Mouse (Mus musculus) forebrain, embryonic 13.5 days (tissue): Measurements from ENCODE around the gene Fastkd2. TPM values are rescaled to one million over a fixed set of nuclear protein-coding genes. Genes with fewer than 3 reads are reported as not detected.

ENCODE experiments used
- ATAC-seq: fragments of 200-750 bp; cut with Nextera tagmentation; 2 replicates; pipeline ENCODE4 v1.8.0; 2017
- H3K27ac ChIP-seq: fragments of 300-500 bp; sonication (generic); 2 replicates; pipeline ENCODE4 v1.5.1; 2015; ENCODE audit warnings: inconsistent platforms, mild to moderate bottlenecking, moderate library complexity
- H3K27me3 ChIP-seq: fragments of 300-500 bp; sonication (generic); 2 replicates; pipeline ENCODE4 v1.6.1; 2015; ENCODE audit warnings: mild to moderate bottlenecking, inconsistent platforms
- H3K36me3 ChIP-seq: fragments of 300-500 bp; sonication (generic); 2 replicates; pipeline ENCODE4 v1.6.1; 2015; ENCODE audit warnings: mild to moderate bottlenecking, inconsistent platforms; ENCODE audit not compliant: poor library complexity, severe bottlenecking
- H3K4me1 ChIP-seq: fragments of 300-500 bp; sonication (generic); 2 replicates; pipeline ENCODE4 v1.6.1; 2015; ENCODE audit warnings: inconsistent platforms
- H3K4me2 ChIP-seq: fragments of 300-500 bp; sonication (generic); 2 replicates; pipeline ENCODE4 v1.6.1; 2015; ENCODE audit warnings: inconsistent platforms, mild to moderate bottlenecking, moderate library complexity
- H3K4me3 ChIP-seq: fragments of 300-500 bp; sonication (generic); 2 replicates; pipeline ENCODE4 v1.5.1; 2015; ENCODE audit warnings: mild to moderate bottlenecking, inconsistent platforms
- H3K9ac ChIP-seq: fragments of 300-500 bp; sonication (generic); 2 replicates; pipeline ENCODE4 v1.6.1; 2015; ENCODE audit warnings: mild to moderate bottlenecking, inconsistent platforms
- H3K9me3 ChIP-seq: fragments of 300-500 bp; sonication (generic); replicated peaks from 2 replicates; pipeline ENCODE4 v1.6.1; 2016; ENCODE audit warnings: inconsistent platforms
- WGBS: fragments of 180-500 bp; shearing (Covaris S2); methylation state at CpG from one replicate; pipeline ENCODE4 v1.1.7; 2015; 5-methylcytosine and 5-hydroxymethylcytosine counted together
- polyA plus RNA-seq: library from polyadenylated mRNA; unstranded; fragments of >200 nt; fragmentation: Nextera tagmentation; extraction: Ambion mirVana; gene quantifications from 2 replicates; pipeline ENCODE4 v1.2.1, GENCODE M21; 2015

The Fastkd2 gene
- 43.3 and 50.8 TPM in 2 replicates for polyA plus RNA-seq

DNA sequence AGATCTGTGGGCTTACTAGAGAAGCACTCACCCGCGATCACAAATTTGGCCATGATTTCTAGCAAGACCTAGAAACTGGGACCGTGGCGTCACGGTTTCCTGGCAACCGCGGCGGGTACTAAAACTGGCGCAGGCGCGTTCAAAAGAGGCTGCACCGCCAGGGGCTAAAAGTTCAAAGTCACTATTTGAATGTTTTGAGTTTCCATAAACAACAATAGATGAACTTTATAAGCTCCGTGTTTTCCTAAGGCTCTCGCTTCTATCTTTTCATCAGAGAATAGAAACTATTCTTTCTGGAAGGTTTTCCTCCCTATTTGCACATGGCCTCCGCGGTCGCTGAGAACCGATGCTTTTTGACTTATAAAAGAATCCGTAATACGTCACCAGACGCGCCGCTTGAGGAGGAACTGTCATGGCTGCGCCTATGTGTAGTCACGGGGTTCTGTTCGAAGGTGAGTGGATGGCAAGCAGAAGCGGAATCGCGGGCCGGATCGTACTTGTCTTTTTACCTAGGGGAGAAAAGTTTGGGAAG lies at the start of gene Fastkd2, which contains the start of gene Mdh1b:
Gene Fastkd2, plus strand, starts transcription at position 375 of the 532 bp plus-strand sequence.
Gene Mdh1b, minus strand, starts transcription at position 79 of the 532 bp plus-strand sequence.
- Histone ChIP-seq H3K27ac (no peak within 1 kb of the TSS), H3K9ac (peak within 1 kb of the TSS; percentile 73), H3K4me1 (peaks cover 26% of the 10 kb centered on the region), H3K4me2 (peak within 1 kb of the TSS; percentile 66), H3K9me3 (no peaks in the 10 kb centered on the region), H3K4me3 (peak within 1 kb of the TSS; percentile 72), H3K27me3 (no peaks in the 10 kb centered on the region), H3K36me3 (no peaks in the 10 kb centered on the region)
- under 1% methylated on average over 31 of the region's 31 CpGs for WGBS
- peak; percentile 98 for ATAC-seq

DNA sequence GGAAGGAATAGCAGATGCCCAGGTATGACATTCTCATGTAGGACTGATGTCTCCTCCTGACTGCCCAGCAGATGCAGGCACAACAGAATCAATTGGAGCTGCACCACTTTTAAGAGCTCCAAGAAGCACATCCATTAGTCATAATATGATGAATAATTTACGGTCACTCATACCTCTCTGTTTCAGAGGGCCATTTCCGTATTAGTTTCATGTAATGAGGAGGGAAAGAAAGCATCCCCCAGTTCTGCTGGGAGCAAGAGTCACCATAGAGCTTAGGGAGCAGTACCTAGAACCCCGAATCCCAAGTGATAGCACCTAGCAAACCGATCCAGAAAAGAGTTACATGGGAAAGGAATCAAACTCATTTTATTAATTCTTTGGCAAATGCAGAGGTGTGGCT lies 43.6 kb upstream of the Fastkd2 start, which contains the start of gene Dytn:
Gene Dytn, minus strand, starts transcription at position 101 of the 400 bp plus-strand sequence.
- 90% methylated on average over 4 of the region's 4 CpGs for WGBS
- no peaks in the 10 kb centered on the region for H3K9me3 ChIP-seq
- no peaks in the 10 kb centered on the region for H3K4me1 ChIP-seq
- H3K4me2 ChIP-seq, result no peak within 1 kb of the TSS
- H3K4me3 ChIP-seq, result no peak within 1 kb of the TSS
- no peaks in the 10 kb centered on the region for H3K27me3 ChIP-seq
- no peaks in the 10 kb centered on the region for H3K36me3 ChIP-seq
- H3K9ac ChIP-seq, result no peak within 1 kb of the TSS
- no peak for ATAC-seq
- no peak within 1 kb of the TSS for H3K27ac ChIP-seq

DNA sequence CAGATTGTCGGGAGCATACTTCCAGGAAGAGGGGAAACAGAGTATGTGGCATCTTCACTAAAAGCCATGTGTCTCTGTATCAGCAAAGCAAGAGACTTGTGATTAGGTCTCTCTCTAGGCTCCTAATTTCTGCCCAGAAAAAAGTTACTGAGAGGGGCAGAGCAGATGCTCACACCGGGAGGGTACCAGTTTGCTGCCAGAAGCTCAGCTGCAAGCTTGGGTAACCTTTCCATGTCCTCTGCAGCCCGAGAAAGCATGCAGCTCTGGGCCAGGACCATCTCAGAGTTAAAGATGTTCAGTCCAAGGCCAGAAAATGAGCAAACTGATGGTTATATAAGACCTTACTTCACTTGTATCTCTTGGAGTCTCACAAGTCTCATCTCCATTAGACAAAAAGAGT lies 33.6 kb upstream of the Fastkd2 start:
- Histone ChIP-seq H3K4me2 (no peak overlapping the region), H3K9me3 (no peaks in the 10 kb centered on the region), H3K4me3 (no peak overlapping the region), H3K36me3 (no peaks in the 10 kb centered on the region), H3K27ac (no peak overlapping the region), H3K27me3 (no peaks in the 10 kb centered on the region), H3K9ac (no peak overlapping the region), H3K4me1 (no peaks in the 10 kb centered on the region)
- ATAC-seq, result no peak
- WGBS, result 91% methylated on average over 3 of the region's 3 CpGs

DNA sequence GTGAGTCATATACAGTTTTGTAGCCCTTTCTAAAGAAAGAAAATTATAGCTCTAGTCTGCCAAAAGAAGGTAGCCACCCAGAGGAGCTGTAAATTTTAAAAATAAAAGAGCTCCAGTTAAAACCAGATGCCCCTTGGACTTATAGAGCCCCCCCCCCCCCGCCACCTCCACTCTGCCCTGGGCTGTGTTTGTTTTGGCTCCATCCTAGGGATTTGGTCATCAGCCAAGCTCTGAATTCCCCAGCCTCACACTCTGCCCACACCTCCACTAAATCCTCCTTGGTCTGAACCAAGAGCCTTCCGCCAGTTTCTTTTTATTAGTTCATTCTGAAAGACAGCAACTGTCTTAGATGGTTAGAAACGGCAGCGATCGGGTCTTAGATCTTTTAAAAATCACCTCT lies 24.7 kb upstream of the Fastkd2 start:
- no peak overlapping the region for H3K4me2 ChIP-seq
- H3K4me3 ChIP-seq, result no peak overlapping the region
- 73% methylated on average over 5 of the region's 5 CpGs for WGBS
- ATAC-seq, result no peak
- H3K27ac ChIP-seq, result no peak overlapping the region
- H3K36me3 ChIP-seq, result no peaks in the 10 kb centered on the region
- H3K9ac ChIP-seq, result no peak overlapping the region
- H3K27me3 ChIP-seq, result no peaks in the 10 kb centered on the region
- H3K9me3 ChIP-seq, result no peaks in the 10 kb centered on the region
- no peaks in the 10 kb centered on the region for H3K4me1 ChIP-seq

DNA sequence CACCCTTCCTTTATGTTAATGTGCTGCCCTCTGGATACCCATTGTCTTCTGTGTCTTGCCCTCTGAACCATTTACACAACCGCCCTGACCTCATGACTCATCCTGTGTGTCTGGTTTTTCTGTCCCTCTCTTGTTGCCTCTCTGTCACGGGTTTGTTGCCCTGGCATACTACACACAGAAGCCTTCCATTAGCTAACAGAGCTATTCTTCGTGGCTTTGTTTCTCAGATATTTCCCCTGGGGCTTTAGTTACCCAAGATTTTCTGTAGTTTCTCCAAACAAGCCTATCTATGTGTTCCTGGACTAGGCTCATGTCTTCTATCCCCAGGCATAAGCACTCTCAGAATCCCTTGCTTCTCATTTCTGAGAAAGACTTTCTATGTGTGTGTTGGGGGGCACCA lies 21.5 kb upstream of the Fastkd2 start:
- Histone ChIP-seq H3K4me3 (no peak overlapping the region), H3K27ac (no peak overlapping the region), H3K4me2 (no peak overlapping the region), H3K27me3 (no peaks in the 10 kb centered on the region), H3K9ac (no peak overlapping the region), H3K4me1 (no peaks in the 10 kb centered on the region), H3K36me3 (no peaks in the 10 kb centered on the region), H3K9me3 (no peaks in the 10 kb centered on the region)
- ATAC-seq, result no peak
- WGBS, result 85% methylated on average over 3 of the region's 3 CpGs

DNA sequence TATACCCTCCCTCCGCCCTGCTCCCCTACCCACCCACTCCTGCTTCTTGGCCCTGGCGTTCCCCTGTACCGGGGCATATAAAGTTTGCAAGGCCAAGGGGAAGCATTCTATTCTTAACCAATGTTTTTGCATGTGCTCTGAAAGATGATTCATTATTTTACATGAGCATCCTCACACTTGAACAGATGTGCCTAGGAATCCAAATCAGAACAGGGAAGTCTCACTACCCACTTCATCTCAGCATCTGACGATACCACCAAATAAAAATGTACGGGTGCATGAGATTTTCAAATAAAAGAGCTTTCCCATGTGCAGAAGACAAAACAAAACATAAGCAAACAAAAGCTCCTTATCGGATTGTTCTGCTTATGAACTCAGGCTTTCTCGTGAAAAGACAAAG lies 10.3 kb upstream of the Fastkd2 start:
- no peaks in the 10 kb centered on the region for H3K9me3 ChIP-seq
- H3K36me3 ChIP-seq, result no peaks in the 10 kb centered on the region
- ATAC-seq, result no peak
- WGBS, result 72% methylated on average over 7 of the region's 7 CpGs
- no peak overlapping the region for H3K27ac ChIP-seq
- no peak overlapping the region for H3K9ac ChIP-seq
- no peaks in the 10 kb centered on the region for H3K4me1 ChIP-seq
- H3K4me2 ChIP-seq, result no peak overlapping the region
- H3K27me3 ChIP-seq, result 0 out of 2 replicates have a peak, but pooled peaks cover 6% of the 10 kb centered on the region
- H3K4me3 ChIP-seq, result no peak overlapping the region

DNA sequence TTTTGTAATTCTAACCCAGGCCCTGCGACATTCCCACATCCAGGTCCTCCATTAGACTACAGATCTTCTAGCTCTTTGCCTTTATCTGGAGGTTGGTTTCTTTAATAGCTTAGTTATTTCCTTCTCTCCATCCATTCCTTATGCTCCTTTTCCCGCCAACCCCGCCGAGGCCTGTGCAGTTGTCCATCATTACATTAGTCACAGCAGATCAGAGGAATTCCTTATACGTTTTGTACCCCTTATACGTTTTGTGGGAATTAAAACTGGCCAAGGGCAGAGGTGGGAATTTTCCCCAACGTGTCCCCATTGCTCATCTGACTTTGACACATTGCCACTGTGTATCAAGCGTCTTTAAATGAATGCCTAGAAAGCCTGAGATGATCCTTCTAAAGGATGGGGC lies 618 bp upstream of the Fastkd2 start:
- Histone ChIP-seq H3K4me2 (peak overlapping the region; percentile 66), H3K36me3 (no peaks in the 10 kb centered on the region), H3K4me3 (peak overlapping the region; percentile 72), H3K27ac (no peak overlapping the region), H3K9me3 (no peaks in the 10 kb centered on the region), H3K9ac (peak overlapping the region; percentile 48; the same call in 1 of the 2 replicates), H3K4me1 (peaks cover 26% of the 10 kb centered on the region), H3K27me3 (no peaks in the 10 kb centered on the region)
- ATAC-seq, result peak; percentile 44; the same call in 1 of the 2 replicates
- WGBS, result 45% methylated on average over 8 of the region's 8 CpGs

DNA sequence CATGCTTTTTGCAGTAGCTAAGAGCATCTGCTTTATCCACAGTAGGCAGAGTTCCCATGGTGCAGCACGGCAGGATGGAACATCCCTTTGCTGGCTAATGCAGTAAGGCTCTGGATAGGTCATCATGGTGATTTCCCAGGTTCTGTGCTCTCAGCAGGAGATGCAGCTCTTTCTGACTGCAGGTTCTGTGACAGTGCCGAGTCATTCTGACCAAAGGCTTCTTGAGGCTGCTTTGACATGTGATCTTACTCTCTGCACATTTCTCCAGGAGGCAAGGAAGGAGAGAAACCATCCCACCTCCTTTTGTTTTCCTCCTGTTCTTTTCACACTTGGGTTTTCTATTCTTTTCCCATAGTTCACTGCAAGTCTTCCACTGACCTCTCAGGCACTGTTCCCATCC lies 25.6 kb downstream of the Fastkd2 start:
- no peak for ATAC-seq
- Histone ChIP-seq H3K9me3 (no peaks in the 10 kb centered on the region), H3K4me2 (no peak overlapping the region), H3K36me3 (peaks cover 18% of the 10 kb centered on the region), H3K9ac (no peak overlapping the region), H3K27ac (no peak overlapping the region), H3K4me1 (no peaks in the 10 kb centered on the region), H3K27me3 (no peaks in the 10 kb centered on the region), H3K4me3 (no peak overlapping the region)
- 66% methylated on average over 2 of the region's 2 CpGs for WGBS

DNA sequence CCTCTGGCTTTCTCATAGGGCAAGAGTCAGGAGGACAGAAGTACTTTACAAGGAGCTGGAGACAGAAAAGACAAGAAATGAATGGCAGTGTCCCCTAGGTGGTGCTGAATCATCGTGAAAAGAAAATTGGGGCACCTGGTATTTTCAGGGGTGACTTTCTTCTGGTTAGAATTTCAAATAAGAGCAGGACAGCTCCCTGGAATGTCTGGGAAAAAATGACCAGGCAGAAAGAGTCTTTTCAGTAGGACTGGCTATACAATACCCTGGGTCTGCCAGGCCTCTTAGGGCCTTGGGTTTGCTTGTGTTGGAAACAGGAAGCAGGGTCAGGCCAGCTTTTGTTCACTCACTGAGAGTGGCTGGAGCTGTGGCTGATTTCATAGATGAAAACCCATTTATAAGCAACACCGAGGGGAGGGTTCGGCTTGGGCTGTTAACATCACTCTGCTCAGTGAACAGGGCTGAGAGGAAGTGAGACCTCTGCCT lies 32.8 kb downstream of the Fastkd2 start:
- peak overlapping the region; percentile 65 for H3K27ac ChIP-seq
- 2% methylated on average over 3 of the region's 3 CpGs for WGBS
- 0 out of 2 replicates have a peak overlapping the region, but pooled peaks have one; percentile 12 for H3K9ac ChIP-seq
- H3K9me3 ChIP-seq, result no peaks in the 10 kb centered on the region
- peaks cover 21% of the 10 kb centered on the region for H3K4me1 ChIP-seq
- no peaks in the 10 kb centered on the region for H3K36me3 ChIP-seq
- no peak overlapping the region for H3K4me3 ChIP-seq
- peak; percentile 90 for ATAC-seq
- H3K4me2 ChIP-seq, result no peak overlapping the region
- H3K27me3 ChIP-seq, result no peaks in the 10 kb centered on the region

DNA sequence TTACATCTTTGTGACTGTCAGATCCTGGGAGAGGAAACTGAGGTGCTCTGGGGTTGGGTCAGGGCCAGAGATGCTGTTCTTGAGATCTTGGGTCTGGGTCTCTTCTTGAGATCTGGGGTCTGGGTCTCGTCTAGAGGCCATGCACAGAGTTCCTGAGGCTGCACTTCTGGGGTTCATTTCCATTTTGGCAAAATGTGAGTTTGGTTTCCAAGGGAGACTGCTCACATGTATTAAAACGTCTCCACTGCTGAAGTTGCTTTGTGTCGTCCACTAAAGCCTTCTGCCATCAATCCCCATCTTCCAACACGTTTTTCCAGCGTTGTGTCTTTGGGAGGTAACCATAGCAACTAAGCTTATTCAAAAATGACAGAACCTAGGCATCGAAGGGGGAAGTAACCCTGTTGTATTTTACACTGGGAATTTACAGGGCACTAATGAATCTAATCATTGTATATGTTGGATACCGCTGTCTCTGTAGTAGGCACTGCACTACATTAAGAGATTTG lies 33.5 kb downstream of the Fastkd2 start:
- no peaks in the 10 kb centered on the region for H3K36me3 ChIP-seq
- H3K4me3 ChIP-seq, result no peak overlapping the region
- peak overlapping the region; percentile 12; the same call in 1 of the 2 replicates for H3K9ac ChIP-seq
- whole genome bisulfite sequencing, result 3% methylated on average over 7 of the region's 7 CpGs
- no peaks in the 10 kb centered on the region for H3K9me3 ChIP-seq
- H3K4me2 ChIP-seq, result peak overlapping the region; percentile 2; the same call in 1 of the 2 replicates
- ATAC-seq, result peak; percentile 66
- H3K27ac ChIP-seq, result peak overlapping the region; percentile 65
- no peaks in the 10 kb centered on the region for H3K27me3 ChIP-seq
- H3K4me1 ChIP-seq, result peaks cover 21% of the 10 kb centered on the region

DNA sequence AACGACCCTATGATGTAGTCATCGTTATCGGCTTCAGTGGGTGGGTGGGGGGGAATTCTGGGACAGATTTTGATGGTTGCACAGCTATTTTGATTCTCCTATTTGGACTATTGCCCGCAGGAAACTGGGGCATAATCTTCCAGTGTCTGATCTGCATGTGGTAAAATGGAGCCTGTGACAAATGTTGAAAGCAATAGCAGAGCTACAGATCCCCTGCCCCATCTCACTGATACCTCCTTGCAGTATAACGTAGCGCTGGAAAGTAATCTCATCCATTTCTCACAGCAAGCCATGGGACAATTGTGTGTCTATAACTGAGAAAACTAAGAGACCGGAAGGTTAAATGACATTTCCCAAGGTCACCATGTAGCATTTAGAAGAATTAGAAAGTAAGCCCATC lies 34.0 kb downstream of the Fastkd2 start:
- Histone ChIP-seq H3K4me2 (0 out of 2 replicates have a peak overlapping the region, but pooled peaks have one; percentile 2), H3K9ac (no peak overlapping the region), H3K9me3 (no peaks in the 10 kb centered on the region), H3K4me1 (peaks cover 21% of the 10 kb centered on the region), H3K27ac (peak overlapping the region; percentile 65), H3K36me3 (no peaks in the 10 kb centered on the region), H3K4me3 (no peak overlapping the region), H3K27me3 (no peaks in the 10 kb centered on the region)
- peak; percentile 54 for ATAC-seq
- WGBS, result 43% methylated on average over 7 of the region's 7 CpGs

DNA sequence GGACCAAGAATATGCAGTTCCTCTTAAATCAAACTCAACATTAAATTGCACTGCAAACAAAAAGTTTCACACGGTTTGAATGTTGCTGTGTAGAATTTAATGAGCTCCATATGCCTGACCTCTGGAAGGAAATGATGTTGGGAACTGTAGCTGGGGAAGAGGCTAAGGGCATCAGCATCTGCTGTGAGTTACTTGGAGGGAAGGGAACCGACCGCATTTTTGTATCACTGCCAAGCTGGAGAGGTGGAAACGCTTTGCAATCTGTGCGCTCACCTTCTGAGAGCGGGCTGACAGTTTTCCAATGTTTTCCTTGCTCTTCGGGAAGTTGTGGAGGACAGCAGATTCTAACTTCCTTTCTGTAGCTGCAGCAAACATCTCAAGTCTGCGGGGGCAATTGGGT lies 37.7 kb downstream of the Fastkd2 start:
- H3K27ac ChIP-seq, result no peak overlapping the region
- ATAC-seq, result no peak
- H3K9ac ChIP-seq, result no peak overlapping the region
- WGBS, result 79% methylated on average over 8 of the region's 8 CpGs
- H3K9me3 ChIP-seq, result no peaks in the 10 kb centered on the region
- no peaks in the 10 kb centered on the region for H3K36me3 ChIP-seq
- no peaks in the 10 kb centered on the region for H3K27me3 ChIP-seq
- H3K4me2 ChIP-seq, result no peak overlapping the region
- H3K4me3 ChIP-seq, result no peak overlapping the region
- peaks cover 35% of the 10 kb centered on the region for H3K4me1 ChIP-seq
